Mouse (Mus musculus): Measurements from ENCODE around the gene Gm9758.
"Not testable (repeated sequence)": the region's sequence is repeated elsewhere in the genome, so short reads cannot be mapped to it uniquely, and the experiment has no call there.

Gene Gm9758

DNA sequence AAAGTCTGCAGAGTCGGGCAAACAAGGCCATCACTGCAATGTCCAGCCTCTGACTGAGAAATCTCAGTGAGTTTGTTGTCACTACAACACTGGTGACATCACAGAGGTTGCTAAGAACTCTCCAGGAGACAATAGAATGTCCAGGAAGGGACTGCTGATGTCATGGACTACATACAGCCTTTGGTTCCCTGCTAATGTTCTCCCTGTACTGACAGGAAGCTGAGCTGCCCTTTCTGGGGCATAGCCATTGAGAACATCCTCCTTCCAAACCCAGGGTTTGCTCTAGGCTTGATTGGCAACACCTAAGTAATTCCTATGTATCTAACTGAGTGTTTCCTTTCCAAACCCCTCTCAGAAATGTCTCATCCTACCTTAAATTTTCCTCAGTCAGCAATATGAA, at the start of gene Gm9758:
Gene Gm9758, minus strand, starts transcription at position 101 of the 400 bp plus-strand sequence.
- DNase-seq (ENCODE audit: low spot score in 2 of 2), result not testable (repeated sequence)

DNA sequence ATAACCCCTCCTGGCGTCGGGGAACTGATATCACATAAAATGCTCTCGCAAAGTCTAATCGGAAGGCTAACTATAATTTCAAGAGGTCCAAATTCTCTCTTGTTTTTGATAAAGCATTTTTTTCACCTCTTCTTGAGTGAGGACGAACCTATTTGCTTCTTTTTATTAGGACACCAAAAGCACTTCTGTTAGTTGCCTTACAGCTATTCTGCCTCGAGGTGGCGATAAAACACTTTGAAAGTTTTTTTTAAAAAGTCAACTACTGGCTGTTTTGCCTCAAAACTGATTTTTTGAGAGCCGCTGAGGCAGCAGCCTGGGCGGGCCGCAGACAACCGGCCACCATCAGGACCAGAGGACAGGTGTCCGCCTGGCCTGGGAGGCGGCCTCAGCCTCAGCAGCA, 49.1 kb upstream of the Gm9758 start:
- not testable (repeated sequence) for DNase-seq (ENCODE audit: low spot score in 2 of 2)

DNA sequence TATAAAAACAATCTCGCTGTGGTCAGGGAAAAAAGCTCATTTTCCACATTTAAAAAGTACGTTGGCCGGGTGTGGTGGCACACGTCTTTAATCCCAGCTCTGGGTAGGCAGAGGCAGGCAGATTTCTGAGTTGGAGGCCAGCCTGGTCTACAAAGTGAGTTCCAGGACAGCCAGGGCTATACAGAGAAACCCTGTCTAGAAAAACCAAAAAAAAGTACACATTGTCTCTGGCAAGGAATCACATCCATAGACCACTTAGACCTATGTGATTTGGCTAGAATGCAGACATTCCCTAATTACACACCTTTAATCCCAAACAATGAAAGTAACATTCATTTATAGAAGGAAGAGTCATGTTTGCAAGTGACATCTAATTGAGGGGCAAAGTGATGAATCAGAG, 46.8 kb upstream of the Gm9758 start:
- not testable (repeated sequence) for DNase-seq (ENCODE audit: low spot score in 2 of 2)

DNA sequence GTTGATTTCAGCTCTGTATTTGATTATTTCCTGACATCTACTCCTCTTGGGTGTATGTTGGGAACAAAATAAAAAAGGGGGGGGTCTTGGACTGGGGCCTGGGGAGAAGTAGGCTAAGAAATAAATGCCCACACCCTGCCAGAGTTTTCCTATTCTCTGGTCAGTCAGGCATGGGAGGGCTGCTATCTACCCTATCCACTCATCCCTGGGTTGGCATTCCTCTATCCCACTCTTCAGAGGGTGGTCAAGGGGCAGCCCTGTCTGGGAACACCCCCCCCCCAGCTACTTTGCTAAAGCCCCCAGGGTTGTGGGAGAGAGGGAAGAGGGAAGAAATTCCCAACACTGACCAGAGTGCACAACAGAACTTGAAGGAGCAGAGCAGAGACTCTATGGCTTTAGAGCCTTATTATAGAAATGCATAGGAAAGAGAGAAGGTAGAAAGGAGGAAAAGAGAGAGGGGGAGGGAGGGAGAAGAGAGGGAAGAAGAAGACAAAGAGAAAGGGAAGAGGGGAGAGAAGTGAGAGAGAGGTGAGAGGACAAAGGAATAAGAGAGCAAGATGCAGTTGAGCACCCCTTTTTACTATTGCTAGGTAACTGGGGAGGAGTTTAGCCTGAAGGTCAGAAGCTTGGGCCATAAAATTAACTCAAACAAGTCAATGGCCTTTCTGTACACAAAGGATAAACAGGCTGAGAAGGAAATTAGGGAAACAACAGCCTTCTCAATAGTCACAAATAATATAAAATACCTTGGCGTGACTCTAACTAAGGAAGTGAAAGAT, 41.4 kb upstream of the Gm9758 start:
- DNase-seq (ENCODE audit: low spot score in 2 of 2), result not testable (repeated sequence)

DNA sequence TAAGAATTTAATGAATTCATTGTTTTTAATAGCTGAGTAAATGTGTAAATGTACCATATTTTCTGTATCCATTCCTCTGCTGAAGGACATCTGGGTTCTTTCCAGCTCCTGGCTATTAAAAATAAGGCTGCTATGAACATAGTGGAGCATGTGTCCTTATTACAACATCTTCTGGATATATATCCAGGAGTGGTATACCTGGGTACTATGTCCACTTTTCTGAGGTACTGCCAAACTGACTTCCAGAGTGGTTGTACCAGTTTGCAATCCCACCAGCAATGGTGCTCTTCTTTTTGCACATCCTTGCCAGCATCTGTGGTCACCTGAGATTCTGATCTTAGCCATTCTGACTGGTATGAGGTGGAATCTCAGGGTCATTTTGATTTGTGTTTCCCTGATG, 38.9 kb upstream of the Gm9758 start:
- not testable (repeated sequence) for DNase-seq (ENCODE audit: low spot score in 2 of 2)

DNA sequence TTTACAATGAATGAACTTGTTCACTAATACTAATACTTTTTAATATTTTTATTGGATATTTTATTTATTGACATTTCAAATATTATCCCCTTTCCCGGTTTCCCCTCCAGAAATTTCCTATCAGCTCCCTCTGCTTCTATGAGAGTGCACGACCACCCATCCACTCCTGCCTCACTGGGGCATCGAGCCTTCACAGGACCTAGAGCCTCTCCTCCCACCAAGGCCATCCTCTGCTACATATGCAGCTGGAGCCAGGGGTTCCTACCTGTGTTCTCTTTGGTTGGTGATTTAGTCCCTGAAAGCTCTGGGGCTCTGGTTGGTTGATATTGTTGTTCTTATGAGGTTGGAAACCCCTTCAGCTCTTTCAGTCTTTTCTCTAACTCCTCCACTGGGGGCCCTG, 38.0 kb upstream of the Gm9758 start:
- not testable (repeated sequence) for DNase-seq (ENCODE audit: low spot score in 2 of 2)

DNA sequence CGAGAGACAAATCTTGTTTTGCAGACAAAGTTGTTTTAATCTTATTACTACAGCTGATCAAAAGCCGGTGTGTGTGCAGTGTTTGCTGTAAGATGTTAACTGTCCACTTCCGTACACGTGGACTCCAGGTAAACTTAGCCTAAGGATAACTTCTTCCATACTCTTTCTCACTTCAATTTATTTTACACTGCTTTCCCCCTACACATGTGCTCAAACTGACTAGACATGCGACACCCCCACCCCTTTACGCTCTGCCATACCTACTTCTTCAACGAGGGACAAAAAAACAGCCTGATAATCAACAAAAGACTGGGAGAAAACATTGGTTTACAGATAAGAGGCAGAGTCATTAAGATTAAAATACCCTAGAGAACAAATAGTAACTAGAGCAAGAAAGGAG, 37.1 kb upstream of the Gm9758 start:
- not testable (repeated sequence) for DNase-seq (ENCODE audit: low spot score in 2 of 2)

DNA sequence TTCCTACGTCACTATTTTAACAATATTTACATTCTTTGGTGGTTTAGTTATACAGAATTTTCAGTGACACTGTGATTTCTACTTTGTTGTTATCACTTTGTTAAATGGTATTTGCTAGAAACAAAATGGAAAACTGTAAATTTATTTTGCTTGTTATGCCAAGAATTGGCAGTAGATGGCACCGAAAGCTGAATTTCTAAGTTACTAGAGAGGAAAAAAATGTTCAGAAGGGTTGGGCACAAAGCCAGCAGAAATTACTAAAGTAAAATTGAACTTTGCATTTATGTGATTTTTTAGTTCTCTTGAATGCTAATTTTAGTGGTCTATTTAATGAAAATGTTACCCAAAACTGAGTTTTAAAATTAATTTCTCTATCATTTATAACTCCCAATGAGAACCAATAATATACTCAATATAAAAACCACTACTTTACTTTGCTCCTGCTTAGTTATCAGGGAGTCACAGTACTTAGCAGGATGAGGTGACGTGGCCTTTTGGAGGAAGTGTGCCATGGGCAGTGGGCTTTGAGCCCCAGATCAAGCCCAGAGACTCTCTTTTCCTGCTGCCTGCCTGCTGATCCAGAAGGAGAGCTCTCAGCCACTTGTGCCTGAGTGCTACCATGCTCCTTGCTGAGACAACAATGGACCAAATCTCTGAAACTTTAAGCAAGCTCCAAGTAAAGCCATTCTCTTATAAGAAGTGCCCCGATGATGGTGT, 32.9 kb upstream of the Gm9758 start:
- DNase-seq (ENCODE audit: low spot score in 2 of 2), result peak in 1 of 2 experiments; percentile 60

DNA sequence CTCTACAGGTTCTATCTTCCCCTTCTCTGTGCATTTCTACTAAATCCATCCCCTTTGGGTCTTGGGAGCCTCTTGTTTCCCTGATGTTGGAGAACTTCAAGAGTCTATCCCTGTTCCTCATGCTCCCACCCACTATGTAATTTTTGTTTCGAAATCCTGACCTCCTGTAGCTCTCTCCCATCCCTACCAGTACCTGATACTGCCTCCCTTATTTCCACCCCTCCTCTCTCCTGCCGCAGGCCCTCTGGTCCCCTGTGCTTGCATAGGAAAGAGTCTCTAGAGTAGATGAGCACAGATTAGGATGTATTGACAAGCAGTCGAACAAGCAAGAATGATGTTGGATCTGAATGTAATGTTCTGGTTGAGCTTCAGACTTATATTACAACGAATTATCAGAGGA, 30.8 kb upstream of the Gm9758 start:
- DNase-seq (ENCODE audit: low spot score in 2 of 2), result not testable (repeated sequence)

DNA sequence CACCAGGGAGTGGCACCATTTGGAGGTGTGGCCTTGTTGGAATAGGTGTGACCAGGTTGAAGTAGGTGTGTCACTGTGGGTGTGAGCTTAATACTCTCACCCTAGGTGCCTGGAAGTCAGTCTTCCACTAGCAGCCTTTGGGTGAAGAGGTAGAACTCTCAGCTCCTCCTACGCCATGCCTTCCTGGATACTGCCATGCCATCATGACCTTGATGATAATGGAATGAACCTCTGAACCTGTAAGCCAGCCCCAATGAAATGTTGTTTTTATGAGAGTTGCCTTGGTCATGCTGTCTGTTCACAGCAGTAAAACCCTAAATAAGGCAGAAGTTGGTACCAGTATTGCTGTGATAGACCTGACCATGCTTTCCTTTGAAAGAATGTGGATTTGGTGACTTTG, 26.3 kb upstream of the Gm9758 start:
- DNase-seq (ENCODE audit: low spot score in 2 of 2), result not testable (repeated sequence)

DNA sequence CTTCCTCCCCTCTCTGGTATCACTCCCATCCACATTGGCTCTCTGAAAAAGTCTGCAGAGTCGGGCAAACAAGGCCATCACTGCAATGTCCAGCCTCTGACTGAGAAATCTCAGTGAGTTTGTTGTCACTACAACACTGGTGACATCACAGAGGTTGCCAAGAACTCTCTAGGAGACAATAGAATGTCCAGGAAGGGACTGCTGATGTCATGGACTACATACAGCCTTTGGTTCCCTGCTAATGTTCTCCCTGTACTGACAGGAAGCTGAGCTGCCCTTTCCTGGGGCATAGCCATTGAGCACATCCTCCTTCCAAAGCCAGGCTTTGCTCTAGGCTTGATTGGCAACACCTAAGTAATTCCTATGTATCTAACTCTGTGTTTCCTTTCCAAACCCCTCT, 23.6 kb upstream of the Gm9758 start, which contains the start of gene Speer4e:
Gene Speer4e, minus strand, starts transcription at position 101 of the 400 bp plus-strand sequence.
- not testable (repeated sequence) for DNase-seq (ENCODE audit: low spot score in 2 of 2)

DNA sequence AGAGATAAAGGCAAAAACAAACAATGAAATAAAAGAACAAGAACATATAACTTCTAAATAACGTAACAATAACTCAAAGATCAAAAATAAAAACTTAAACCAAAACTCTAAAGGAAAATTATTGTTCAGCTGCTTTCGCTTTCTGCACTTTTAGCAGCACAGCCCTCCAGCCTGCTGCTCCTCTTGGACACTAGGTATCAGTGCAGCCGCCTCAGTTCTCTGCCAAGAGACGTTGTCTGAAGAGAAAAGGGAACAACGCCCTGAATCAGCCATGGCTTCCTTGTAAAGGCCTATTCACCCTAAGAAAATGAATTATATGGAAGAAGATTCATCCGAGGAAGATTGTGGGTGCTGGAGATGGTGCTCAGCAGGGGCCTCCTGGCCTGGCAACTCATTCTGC, 19.0 kb upstream of the Gm9758 start:
- DNase-seq (ENCODE audit: low spot score in 2 of 2), result not testable (repeated sequence)

DNA sequence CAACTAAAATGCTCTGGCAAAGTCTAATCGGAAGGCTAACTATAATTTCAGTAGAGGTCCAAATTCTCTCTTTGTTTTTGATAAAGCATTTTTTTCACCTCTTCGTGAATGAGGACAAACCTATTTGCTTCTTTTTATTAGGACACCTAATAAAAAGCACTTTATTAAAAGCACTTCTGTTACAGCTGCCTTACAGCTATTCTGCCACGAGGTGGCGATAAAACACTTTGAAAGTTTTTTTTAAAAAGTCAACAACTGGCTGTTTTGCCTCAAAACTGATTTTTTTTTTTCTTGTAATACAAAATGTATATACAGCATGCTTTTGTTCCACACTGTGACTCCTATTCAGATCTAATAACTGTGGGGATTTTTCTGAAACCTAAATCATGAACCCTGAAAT, 12.3 kb upstream of the Gm9758 start:
- not testable (repeated sequence) for DNase-seq (ENCODE audit: low spot score in 2 of 2)

DNA sequence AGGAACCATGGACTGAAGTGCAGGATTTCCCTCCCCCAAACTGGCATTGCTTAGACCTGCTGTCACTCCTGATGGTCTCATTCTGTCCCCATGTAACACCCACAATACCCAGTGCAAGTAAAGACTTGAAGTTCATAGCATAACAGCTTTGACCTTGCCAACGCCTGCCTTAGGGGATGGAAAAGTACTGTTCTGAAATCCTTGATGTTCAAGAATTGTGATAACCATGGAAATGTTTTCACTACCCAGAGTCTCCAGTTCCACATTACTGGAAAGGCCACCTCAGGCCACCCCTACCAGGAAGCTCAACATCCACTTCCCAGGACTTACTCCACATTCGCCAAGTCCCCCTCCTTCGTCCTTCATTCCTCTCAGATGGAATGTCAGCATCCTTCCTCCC, 338 bp downstream of the Gm9758 start:
- not testable (repeated sequence) for DNase-seq (ENCODE audit: low spot score in 2 of 2)

DNA sequence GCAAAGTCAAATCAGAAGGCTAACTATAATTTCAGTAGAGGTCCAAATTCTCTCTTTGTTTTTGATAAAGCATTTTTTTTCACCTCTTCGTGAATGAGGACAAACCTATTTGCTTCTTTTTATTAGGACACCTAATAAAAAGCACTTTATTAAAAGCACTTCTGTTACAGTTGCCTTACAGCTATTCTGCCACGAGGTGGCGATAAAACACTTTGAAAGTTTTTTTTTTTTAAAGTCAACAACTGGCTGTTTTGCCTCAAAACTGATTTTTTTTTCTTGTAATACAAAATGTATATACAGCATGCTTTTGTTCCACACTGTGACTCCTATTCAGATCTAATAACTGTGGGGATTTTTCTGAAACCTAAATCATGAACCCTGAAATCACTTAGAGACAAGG, 11.2 kb downstream of the Gm9758 start:
- not testable (repeated sequence) for DNase-seq (ENCODE audit: low spot score in 2 of 2)

DNA sequence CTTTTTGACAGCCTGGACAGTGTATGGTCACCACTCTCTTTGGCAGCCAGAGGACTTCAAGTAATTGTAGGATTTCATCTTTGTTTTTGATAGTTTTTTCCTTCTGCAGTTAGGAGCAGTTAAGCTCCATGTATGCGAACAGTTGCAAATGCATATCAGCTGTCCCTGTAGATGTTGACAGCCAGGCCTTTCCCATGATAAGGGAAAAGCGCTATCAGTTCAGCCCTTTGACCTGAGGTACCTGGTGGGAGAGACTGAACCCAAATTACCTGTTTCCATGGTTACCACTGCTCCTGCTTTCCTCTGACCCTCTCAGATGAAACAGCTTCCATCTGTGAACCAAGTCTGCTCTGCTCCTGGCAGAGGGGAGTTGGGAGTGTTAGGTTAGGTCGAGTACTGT, 22.5 kb downstream of the Gm9758 start:
- DNase-seq (ENCODE audit: low spot score in 2 of 2), result no peak

DNA sequence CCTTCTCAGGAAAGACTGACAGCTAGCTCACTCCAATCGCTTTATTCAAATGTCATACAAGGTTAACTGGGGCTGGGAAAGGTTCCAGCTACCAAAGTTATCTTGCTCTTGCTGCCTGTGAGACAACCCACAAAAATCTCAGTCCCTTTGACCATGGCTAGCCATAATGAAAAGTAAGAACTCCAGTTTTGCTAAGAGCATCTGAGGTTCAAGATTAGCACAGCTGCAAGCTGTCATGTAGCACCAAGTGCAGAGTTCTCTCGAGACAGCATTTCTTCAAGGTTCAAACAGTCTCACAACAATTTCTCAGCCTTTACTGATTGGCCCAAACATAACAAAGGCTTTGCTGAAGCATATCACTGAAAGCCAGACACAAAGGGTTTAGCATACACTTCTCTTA, 29.4 kb downstream of the Gm9758 start:
- DNase-seq (ENCODE audit: low spot score in 2 of 2), result not testable (repeated sequence)

Data from urinary bladder, postnatal 4 days (tissue).